In the genomic region with DNA sequence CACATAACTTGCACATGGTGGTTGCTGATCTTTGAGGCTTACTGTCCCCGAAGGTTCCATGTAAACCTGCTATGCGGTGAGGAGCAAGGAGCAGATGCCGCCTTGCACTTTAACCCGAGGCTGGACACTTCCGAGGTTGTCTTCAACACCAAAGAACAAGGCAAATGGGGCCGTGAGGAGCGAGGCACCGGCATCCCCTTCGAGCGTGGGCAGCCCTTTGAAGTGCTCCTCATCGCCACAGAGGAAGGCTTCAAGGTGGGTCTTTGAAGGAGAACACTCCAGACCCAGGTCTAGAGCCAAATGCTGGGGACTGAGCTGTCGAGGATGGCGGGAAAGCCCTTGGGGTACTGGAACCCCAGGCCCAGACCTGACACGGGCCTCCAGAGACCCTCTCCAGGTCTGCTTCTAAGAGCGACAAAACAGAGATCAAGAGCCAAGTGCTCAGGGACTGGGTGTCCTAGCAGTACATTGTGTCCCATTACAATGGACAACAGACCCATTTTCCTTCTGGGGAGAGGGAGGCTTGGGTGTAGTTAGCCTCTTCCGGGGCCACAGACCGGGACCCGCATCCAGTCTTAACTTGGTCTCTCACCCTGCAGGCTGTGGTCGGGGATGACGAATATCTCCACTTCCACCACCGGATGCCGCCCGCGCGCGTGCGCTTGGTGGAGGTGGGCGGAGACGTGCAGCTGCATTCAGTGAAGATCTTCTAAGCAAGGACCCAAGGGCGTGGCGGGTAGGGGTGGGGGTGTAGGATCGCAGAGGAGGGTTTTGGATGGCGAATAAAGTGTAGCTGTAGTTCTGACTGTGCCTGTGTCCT, we compare ENCODE assay signal across 8 mouse cellular contexts. TPM values are rescaled to one million over a fixed set of nuclear protein-coding genes. Genes with fewer than 3 reads are reported as not detected.
DNase-seq lines count a peak whose midpoint lies in the region; ATAC-seq and TF ChIP-seq lines count a peak whose summit lies in the region.

No protein-coding gene starts in this region.

- WGBS in hindbrain, embryonic 13.5 days = 45% methylated on average over 33 of the region's 33 CpGs

- peak overlapping the region; percentile 54 for H3K4me2 ChIP-seq in hindbrain, embryonic 13.5 days

- H3K9ac ChIP-seq in ES-Bruce4 (ENCODE audit: low read depth, poor library complexity, severe bottlenecking) = peak overlapping the region; percentile 24
- H3K9ac ChIP-seq in hindbrain, embryonic 13.5 days = peak overlapping the region; percentile 55

- H3K27me3 ChIP-seq in ES-Bruce4 (ENCODE audit: control insufficient read depth, insufficient read depth, low read length, poor library complexity, severe bottlenecking) = no peaks in the 10 kb centered on the region
- no peaks in the 10 kb centered on the region for H3K27me3 ChIP-seq in hindbrain, embryonic 13.5 days

- no peaks in the 10 kb centered on the region for H3K9me3 ChIP-seq in ES-Bruce4 (replicated peaks; ENCODE audit: control insufficient read depth, insufficient read depth, low read length, poor library complexity, severe bottlenecking)
- H3K9me3 ChIP-seq in hindbrain, embryonic 13.5 days = no peaks in the 10 kb centered on the region

- H3K4me3 ChIP-seq in ES-Bruce4 (ENCODE audit: low read depth, low read length) = peak overlapping the region; percentile 45
- H3K4me3 ChIP-seq in hindbrain, embryonic 13.5 days = peak overlapping the region; percentile 29

- no peak for TF ChIP-seq CTCF in ES-Bruce4 (IDR thresholded peaks at IDR 0.05; ENCODE audit: low read depth, low read length)

- no peak overlapping the region for H3K27ac ChIP-seq in ES-Bruce4 (ENCODE audit: insufficient read depth, low read length)
- H3K27ac ChIP-seq in hindbrain, embryonic 13.5 days = no peak overlapping the region

- TF ChIP-seq EP300 in ES-Bruce4 (IDR thresholded peaks at IDR 0.05; ENCODE audit: insufficient read depth, low read depth, low read length) = no peak

- no peaks in the 10 kb centered on the region for H3K36me3 ChIP-seq in ES-Bruce4 (ENCODE audit: control insufficient read depth, insufficient read depth, low read length, poor library complexity, severe bottlenecking)
- H3K36me3 ChIP-seq in hindbrain, embryonic 13.5 days = no peaks in the 10 kb centered on the region

- peak; percentile 21 for TF ChIP-seq POLR2A in ES-Bruce4 (IDR thresholded peaks at IDR 0.05; ENCODE audit: insufficient read depth, low read length)

- ATAC-seq in hindbrain, embryonic 13.5 days (ENCODE audit: low FRiP score) = peak; percentile 57

- DNase-seq in c-Kit-positive CD71-negative TER-119-negative erythroid progenitor cells, embryonic 14.5 days (ENCODE audit: low read depth) = peak; percentile 90
- peak; percentile 65 to 79 for DNase-seq in frontal cortex, postnatal 25 days (ENCODE audit: low spot score in 2 of 2)
- peak; percentile 54 to 60 for DNase-seq in layer of hippocampus, postnatal 25 days (ENCODE audit: extremely low spot score in 1 of 2, low spot score in 1 of 2)
- DNase-seq in lung, postnatal 10 days = peak; percentile 95
- DNase-seq in ovary, postnatal 36 days (ENCODE audit: low spot score) = peak; percentile 85
- DNase-seq in thymus, postnatal 25 days = peak; percentile 99

- H3K4me1 ChIP-seq in ES-Bruce4 (ENCODE audit: control insufficient read depth, insufficient read depth, low read length) = peaks cover 10% of the 10 kb centered on the region
- H3K4me1 ChIP-seq in hindbrain, embryonic 13.5 days (replicated peaks) = peaks cover 20% of the 10 kb centered on the region

RNA-seq across cellular contexts. Expression of a gene that starts 2.0 kb away (rescaled TPM):
- not detected in 2 replicates for polyA plus RNA-seq in ES-Bruce4 (2011; ENCODE audit: insufficient read depth, insufficient read length, low read depth, missing spikeins)
- polyA plus RNA-seq in hindbrain, embryonic 13.5 days (2015; fragmentation: Nextera tagmentation; extraction: Ambion mirVana) = 6.4 and 7.4 TPM in 2 replicates
- not detected for total RNA-seq in layer of hippocampus, postnatal 25 days (2021)

RNA-seq across cellular contexts. Expression of a gene that starts 15.5 kb away (rescaled TPM):
- 0.21 and 0.33 TPM in 2 replicates for polyA plus RNA-seq in ES-Bruce4 (2011; ENCODE audit: insufficient read depth, insufficient read length, low read depth, missing spikeins)
- polyA plus RNA-seq in hindbrain, embryonic 13.5 days (2015; fragmentation: Nextera tagmentation; extraction: Ambion mirVana) = 0.38 and 0.43 TPM in 2 replicates
- under 1 TPM; 0.26 to 0.69 TPM for total RNA-seq in layer of hippocampus, postnatal 25 days (2021)

RNA-seq across cellular contexts. Expression of a gene that starts 32.0 kb away (rescaled TPM):
- polyA plus RNA-seq in ES-Bruce4 (2011; ENCODE audit: insufficient read depth, insufficient read length, low read depth, missing spikeins) = 1.9 and 2.4 TPM in 2 replicates
- 5.6 and 6.3 TPM in 2 replicates for polyA plus RNA-seq in hindbrain, embryonic 13.5 days (2015; fragmentation: Nextera tagmentation; extraction: Ambion mirVana)
- total RNA-seq in layer of hippocampus, postnatal 25 days (2021) = 1 to 10 TPM; 1.3 to 4.0 TPM

RNA-seq across cellular contexts. Expression of a gene that starts 40.7 kb away (rescaled TPM):
- 41.3 and 53.0 TPM in 2 replicates for polyA plus RNA-seq in ES-Bruce4 (2011; ENCODE audit: insufficient read depth, insufficient read length, low read depth, missing spikeins)
- polyA plus RNA-seq in hindbrain, embryonic 13.5 days (2015; fragmentation: Nextera tagmentation; extraction: Ambion mirVana) = 81.8 and 87.5 TPM in 2 replicates
- total RNA-seq in layer of hippocampus, postnatal 25 days (2021) = 10 to 100 TPM; 59.7 to 66.7 TPM

RNA-seq across cellular contexts. Expression of a gene that starts 57.4 kb away (rescaled TPM):
- 633 and 662 TPM in 2 replicates for polyA plus RNA-seq in ES-Bruce4 (2011; ENCODE audit: insufficient read depth, insufficient read length, low read depth, missing spikeins)
- 200 and 202 TPM in 2 replicates for polyA plus RNA-seq in hindbrain, embryonic 13.5 days (2015; fragmentation: Nextera tagmentation; extraction: Ambion mirVana)
- 100 to 1,000 TPM; 380 to 402 TPM for total RNA-seq in layer of hippocampus, postnatal 25 days (2021)
